Mouse (Mus musculus) embryonic fibroblast, embryonic 13.5 days (primary cell): ENCODE data around the gene Slc25a24.

Experiments used
- CTCF ChIP-seq: IDR thresholded peaks from 2 replicates; pipeline ENCODE4 v1.5.1; 2011; ENCODE audit warnings: mild to moderate bottlenecking, control low read depth, low read length, moderate library complexity, borderline replicate concordance; ENCODE audit not compliant: insufficient read depth
- POLR2A ChIP-seq: IDR thresholded peaks from 2 replicates; pipeline ENCODE4 v1.6.1; 2011; ENCODE audit warnings: low read depth, mild to moderate bottlenecking, control low read depth, low read length, moderate library complexity

- TF ChIP-seq CTCF, result no peak
- TF ChIP-seq POLR2A, result no peak
Observed at GRCm38 (mm10) chr3:109155926-109156669, 33.1 kb downstream of the Slc25a24 start.
